Mouse (Mus musculus): ENCODE data around the gene Ska2.

Ska2 gene

DNA sequence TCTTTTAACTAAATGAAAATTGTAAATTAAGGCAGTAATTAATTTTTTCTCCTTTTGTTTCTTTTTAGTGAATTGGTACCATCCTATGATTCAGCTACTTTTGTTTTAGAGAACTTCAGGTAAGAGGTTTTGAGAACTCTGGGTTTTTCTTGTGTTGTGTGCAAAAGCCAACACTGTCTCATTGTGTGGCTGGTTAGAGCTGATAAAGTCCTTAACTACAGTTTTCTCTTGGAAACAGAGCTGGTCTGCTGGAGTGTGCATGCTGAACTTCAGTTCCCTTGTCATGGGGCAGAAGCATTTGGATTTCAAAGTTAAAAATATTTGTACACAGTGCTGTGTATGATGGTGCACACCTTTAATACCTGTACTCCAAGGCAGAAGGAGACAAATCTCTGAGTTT lies 54.7 kb downstream of the Ska2 start:
- DNase-seq (ENCODE audit: low spot score in 2 of 2), result no peak

DNA sequence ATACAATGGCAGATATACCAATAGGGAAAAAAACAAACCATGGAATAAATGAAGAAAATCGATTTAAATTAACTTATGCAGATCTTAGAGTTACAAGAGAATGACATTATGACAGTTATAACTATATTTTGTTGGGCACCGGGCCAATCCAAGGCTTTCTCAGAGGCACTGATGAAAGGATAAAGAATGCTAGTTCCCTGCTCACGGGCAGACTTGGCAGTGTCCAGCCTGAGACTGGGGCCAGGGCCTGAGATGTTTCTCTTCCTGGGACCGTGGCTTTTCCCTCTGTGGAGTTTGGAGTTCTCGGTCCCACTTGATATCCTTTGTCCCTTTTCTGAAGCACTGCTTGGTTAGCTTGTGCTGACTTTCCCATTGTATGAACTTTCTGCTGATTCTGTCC lies 64.6 kb downstream of the Ska2 start:
- no peak for DNase-seq (ENCODE audit: low spot score in 2 of 2)

Data from thymus, postnatal 10 days (tissue).